Mouse (Mus musculus) midbrain, embryonic 16.5 days (tissue): ENCODE data around the gene Mrps30. TPM values are rescaled to one million over a fixed set of nuclear protein-coding genes. Genes with fewer than 3 reads are reported as not detected.

ENCODE experiments used
- ATAC-seq: fragments of 200-750 bp; cut with Nextera tagmentation; 2 replicates; pipeline ENCODE4 v1.8.0; 2017; ENCODE audit warnings: moderate TSS enrichment
- H3K27ac ChIP-seq: fragments of 300-500 bp; sonication (generic); 2 replicates; pipeline ENCODE4 v1.5.1; 2014; ENCODE audit warnings: mild to moderate bottlenecking, low read length, mixed read lengths
- H3K27me3 ChIP-seq: fragments of 300-500 bp; sonication (generic); 2 replicates; pipeline ENCODE4 v1.6.1; 2014; ENCODE audit warnings: low read depth, low read length, mixed read lengths; ENCODE audit not compliant: control insufficient read depth, insufficient read depth
- H3K36me3 ChIP-seq: fragments of 300-500 bp; sonication (generic); 2 replicates; pipeline ENCODE4 v1.6.1; 2014; ENCODE audit warnings: mild to moderate bottlenecking, low read length, moderate library complexity, mixed read lengths; ENCODE audit not compliant: control insufficient read depth, insufficient read depth
- H3K4me1 ChIP-seq: fragments of 300-500 bp; sonication (generic); 2 replicates; pipeline ENCODE4 v1.6.1; 2014; ENCODE audit warnings: mild to moderate bottlenecking, low read length, mixed read lengths; ENCODE audit not compliant: control insufficient read depth, insufficient read depth
- H3K4me2 ChIP-seq: fragments of 300-500 bp; sonication (generic); 2 replicates; pipeline ENCODE4 v1.6.1; 2014; ENCODE audit warnings: mild to moderate bottlenecking, low read length, mixed read lengths
- H3K4me3 ChIP-seq: fragments of 300-500 bp; sonication (generic); 2 replicates; pipeline ENCODE4 v1.5.1; 2014; ENCODE audit warnings: low read depth, mild to moderate bottlenecking, low read length, moderate library complexity, mixed read lengths
- H3K9ac ChIP-seq: fragments of 300-500 bp; sonication (generic); 2 replicates; pipeline ENCODE4 v1.6.1; 2014; ENCODE audit warnings: low read depth, low read length, mixed read lengths
- H3K9me3 ChIP-seq: fragments of 300-500 bp; sonication (generic); replicated peaks from 2 replicates; pipeline ENCODE4 v1.6.1; 2014; ENCODE audit warnings: mild to moderate bottlenecking, low read length, mixed read lengths; ENCODE audit not compliant: control insufficient read depth, poor library complexity, severe bottlenecking
- WGBS: fragments of 180-500 bp; shearing (Covaris S2); extraction: QIAGEN DNeasy Blood & Tissue Kit; methylation state at CpG from one replicate; pipeline ENCODE4 v1.1.7; 2014; 5-methylcytosine and 5-hydroxymethylcytosine counted together
- polyA plus RNA-seq: library from polyadenylated mRNA; unstranded; fragments of >200 nt; fragmentation: Nextera tagmentation; extraction: Ambion mirVana; gene quantifications from 2 replicates; pipeline ENCODE4 v1.2.1, GENCODE M21; 2015

Mrps30 gene
- polyA plus RNA-seq, 1 experiment from 2014 or later, result 24.4 TPM

GRCm38 (mm10) chr13:118380381-118380780, 6.7 kb downstream of the Mrps30 start:
- H3K9ac ChIP-seq, result no peak overlapping the region
- H3K4me1 ChIP-seq, result peaks cover under 1% of the 10 kb centered on the region; the same call in 1 of the 2 replicates
- no peak overlapping the region for H3K4me3 ChIP-seq
- no peaks in the 10 kb centered on the region for H3K9me3 ChIP-seq
- WGBS, result 88% methylated on average over 10 of the region's 10 CpGs
- ATAC-seq, result no peak
- H3K4me2 ChIP-seq, result no peak overlapping the region
- H3K27me3 ChIP-seq, result no peaks in the 10 kb centered on the region
- no peak overlapping the region for H3K27ac ChIP-seq
- H3K36me3 ChIP-seq, result peaks cover 15% of the 10 kb centered on the region

GRCm38 (mm10) chr13:118379155-118379554, 7.9 kb downstream of the Mrps30 start:
- Histone ChIP-seq H3K4me2 (no peak overlapping the region), H3K4me3 (no peak overlapping the region), H3K9me3 (no peaks in the 10 kb centered on the region), H3K36me3 (peaks cover 13% of the 10 kb centered on the region), H3K27ac (no peak overlapping the region), H3K9ac (no peak overlapping the region), H3K4me1 (no peaks in the 10 kb centered on the region), H3K27me3 (no peaks in the 10 kb centered on the region)
- no peak for ATAC-seq
- 71% methylated on average over 1 of the region's 1 CpGs for WGBS

- Histone ChIP-seq H3K9ac (no peak overlapping the region), H3K9me3 (no peaks in the 10 kb centered on the region), H3K27me3 (no peaks in the 10 kb centered on the region), H3K4me1 (no peaks in the 10 kb centered on the region), H3K36me3 (no peaks in the 10 kb centered on the region), H3K4me2 (no peak overlapping the region), H3K4me3 (no peak overlapping the region), H3K27ac (no peak overlapping the region)
- no peak for ATAC-seq
- 97% methylated on average over 4 of the region's 4 CpGs for WGBS
Observed at GRCm38 (mm10) chr13:118372871-118373270, 14.2 kb downstream of the Mrps30 start.

- Histone ChIP-seq H3K27ac (no peak overlapping the region), H3K4me3 (no peak overlapping the region), H3K4me1 (no peaks in the 10 kb centered on the region), H3K27me3 (no peaks in the 10 kb centered on the region), H3K4me2 (no peak overlapping the region), H3K36me3 (no peaks in the 10 kb centered on the region), H3K9ac (no peak overlapping the region), H3K9me3 (no peaks in the 10 kb centered on the region)
- no peak for ATAC-seq
- 79% methylated on average over 1 of the region's 1 CpGs for WGBS
Observed at GRCm38 (mm10) chr13:118365774-118366173, 21.3 kb downstream of the Mrps30 start.

- no peak overlapping the region for H3K4me2 ChIP-seq
Observed at GRCm38 (mm10) chr13:118363342-118363741, 23.7 kb downstream of the Mrps30 start.

GRCm38 (mm10) chr13:118350870-118351269, 36.2 kb downstream of the Mrps30 start:
- H3K27me3 ChIP-seq, result no peaks in the 10 kb centered on the region
- H3K9me3 ChIP-seq, result no peaks in the 10 kb centered on the region
- H3K36me3 ChIP-seq, result no peaks in the 10 kb centered on the region
- H3K4me2 ChIP-seq, result no peak overlapping the region
- no peak overlapping the region for H3K27ac ChIP-seq
- H3K4me3 ChIP-seq, result no peak overlapping the region
- ATAC-seq, result no peak
- 92% methylated on average over 10 of the region's 10 CpGs for WGBS
- no peak overlapping the region for H3K9ac ChIP-seq
- no peaks in the 10 kb centered on the region for H3K4me1 ChIP-seq

More at GRCm38 (mm10) chr13:118363342-118363741, 23.7 kb downstream of the Mrps30 start:
- Histone ChIP-seq H3K27ac (no peak overlapping the region), H3K36me3 (no peaks in the 10 kb centered on the region), H3K27me3 (no peaks in the 10 kb centered on the region), H3K4me3 (no peak overlapping the region), H3K9me3 (no peaks in the 10 kb centered on the region), H3K4me1 (no peaks in the 10 kb centered on the region), H3K9ac (no peak overlapping the region)
- ATAC-seq, result no peak
- WGBS, result 89% methylated on average over 6 of the region's 6 CpGs

GRCm38 (mm10) chr13:118350257-118350656, 36.8 kb downstream of the Mrps30 start:
- H3K4me1 ChIP-seq, result no peaks in the 10 kb centered on the region
- no peak overlapping the region for H3K4me3 ChIP-seq
- H3K36me3 ChIP-seq, result no peaks in the 10 kb centered on the region
- H3K27me3 ChIP-seq, result no peaks in the 10 kb centered on the region
- H3K9me3 ChIP-seq, result no peaks in the 10 kb centered on the region
- no peak overlapping the region for H3K4me2 ChIP-seq
- ATAC-seq, result no peak
- no peak overlapping the region for H3K9ac ChIP-seq
- WGBS, result 23% methylated on average over 10 of the region's 10 CpGs
- H3K27ac ChIP-seq, result no peak overlapping the region

Other genes with a start within 250 kb of the Mrps30 start
- gene B430218F22Rik, start 622 bp downstream of the Mrps30 start, polyA plus RNA-seq, result 0.88 and 1.2 TPM in 2 replicates